Mouse (Mus musculus) lung, embryonic 14.5 days (tissue): Measurements from ENCODE around the gene 1700018B08Rik. TPM values are rescaled to one million over a fixed set of nuclear protein-coding genes. Genes with fewer than 3 reads are reported as not detected.

Source experiments
- ATAC-seq: fragments of 200-750 bp; cut with Nextera tagmentation; 2 replicates; pipeline ENCODE4 v1.8.0; 2017; ENCODE audit warnings: mild to moderate bottlenecking, moderate TSS enrichment, moderate library complexity; ENCODE audit not compliant: insufficient read depth
- DNase-seq: peaks from one replicate; pipeline ENCODE4 v3.0.0-alpha.2; 2015
- H3K27ac ChIP-seq: fragments of 300-500 bp; sonication (generic); 2 replicates; pipeline ENCODE4 v1.5.1; 2014; ENCODE audit warnings: low read depth, mild to moderate bottlenecking, moderate library complexity
- H3K27me3 ChIP-seq: fragments of 300-500 bp; sonication (generic); 2 replicates; pipeline ENCODE4 v1.6.1; 2014; ENCODE audit warnings: low read length, control low read depth; ENCODE audit not compliant: insufficient read depth
- H3K36me3 ChIP-seq: fragments of 300-500 bp; sonication (generic); 2 replicates; pipeline ENCODE4 v1.6.1; 2014; ENCODE audit warnings: control low read depth; ENCODE audit not compliant: insufficient read depth
- H3K4me1 ChIP-seq: fragments of 300-500 bp; sonication (generic); 2 replicates; pipeline ENCODE4 v1.6.1; 2014; ENCODE audit warnings: antibody characterized with exemption, control low read depth; ENCODE audit not compliant: insufficient read depth
- H3K4me2 ChIP-seq: fragments of 300-500 bp; sonication (generic); 2 replicates; pipeline ENCODE4 v1.6.1; 2014; ENCODE audit warnings: mild to moderate bottlenecking
- H3K4me3 ChIP-seq: fragments of 300-500 bp; sonication (generic); 2 replicates; pipeline ENCODE4 v1.5.1; 2014; ENCODE audit warnings: low read depth, low read length
- H3K9ac ChIP-seq: fragments of 300-500 bp; sonication (generic); 2 replicates; pipeline ENCODE4 v1.6.1; 2014
- H3K9me3 ChIP-seq: fragments of 300-500 bp; sonication (generic); 2 replicates; pipeline ENCODE4 v1.6.1; 2016; ENCODE audit warnings: low read depth, low read length, control low read depth
- CTCF ChIP-seq: IDR thresholded peaks from 2 replicates; pipeline ENCODE4 v1.5.1; 2016; ENCODE audit warnings: antibody characterized with exemption, low read depth
- WGBS: fragments of 180-500 bp; shearing (Covaris S2); extraction: QIAGEN DNeasy Blood & Tissue Kit; methylation state at CpG from one replicate; pipeline ENCODE4 v1.1.7; 2014; 5-methylcytosine and 5-hydroxymethylcytosine counted together
- polyA plus RNA-seq: library from polyadenylated mRNA; unstranded; fragments of >200 nt; fragmentation: Nextera tagmentation; extraction: Ambion mirVana; gene quantifications from 2 replicates; pipeline ENCODE4 v1.2.1, GENCODE M21; 2014

1700018B08Rik gene
- polyA plus RNA-seq: not detected in 2 replicates

DNA sequence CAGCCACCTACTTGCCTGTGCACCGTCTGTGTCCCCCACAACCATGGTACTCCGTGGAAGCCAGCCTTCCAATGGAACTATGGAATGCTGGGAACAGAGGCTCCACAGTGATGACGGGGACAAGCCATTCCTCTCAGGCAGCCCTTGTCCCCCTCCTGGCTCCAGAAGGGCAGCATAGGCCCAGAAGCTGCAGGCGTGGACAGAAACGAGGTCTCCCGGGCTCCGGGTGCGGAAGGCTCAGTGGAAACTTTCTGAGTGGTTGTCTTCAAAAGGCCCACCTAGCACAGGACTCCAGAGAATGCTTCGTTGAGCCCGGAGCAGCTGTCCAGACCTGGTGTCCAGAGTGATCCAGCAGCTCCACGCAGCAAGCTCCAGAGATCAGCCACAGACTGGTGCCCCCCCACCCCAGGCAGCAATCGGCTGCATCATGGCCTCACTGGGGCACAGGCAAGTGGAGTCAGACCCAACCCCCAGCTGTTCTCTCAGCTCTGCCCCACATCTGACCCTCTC is at the start of gene 1700018B08Rik:
Gene 1700018B08Rik, minus strand, starts transcription at position 45 of the 510 bp plus-strand sequence.
- no peak for TF ChIP-seq CTCF
- Histone ChIP-seq H3K27ac (no peak within 1 kb of the TSS), H3K4me2 (no peak within 1 kb of the TSS), H3K36me3 (0 out of 2 replicates have a peak, but pooled peaks cover 6% of the 10 kb centered on the region), H3K27me3 (no peaks in the 10 kb centered on the region), H3K4me1 (no peaks in the 10 kb centered on the region), H3K4me3 (no peak within 1 kb of the TSS), H3K9me3 (no peaks in the 10 kb centered on the region), H3K9ac (no peak within 1 kb of the TSS)
- ATAC-seq (no peak), DNase-seq (no peak)
- 83% methylated on average over 12 of the region's 12 CpGs for WGBS

- Histone ChIP-seq H3K4me1 (peaks cover 5% of the 10 kb centered on the region; the same call in 1 of the 2 replicates), H3K36me3 (peaks cover 36% of the 10 kb centered on the region), H3K4me2 (no peak overlapping the region), H3K27me3 (no peaks in the 10 kb centered on the region), H3K9ac (no peak overlapping the region), H3K27ac (no peak overlapping the region), H3K9me3 (no peaks in the 10 kb centered on the region), H3K4me3 (no peak overlapping the region)
- TF ChIP-seq CTCF: no peak
- 96% methylated on average over 5 of the region's 5 CpGs for WGBS
- ATAC-seq (no peak), DNase-seq (no peak)
Measured at GRCm38 (mm10) chr8:121593293-121593692, 49.2 kb upstream of the 1700018B08Rik start.

- DNase-seq (peak; percentile 66), ATAC-seq (peak; percentile 18)
- peaks cover 22% of the 10 kb centered on the region; the same call in 1 of the 2 replicates for H3K36me3 ChIP-seq
- peak overlapping the region; percentile 87 for H3K4me3 ChIP-seq
- 13% methylated on average over 20 of the region's 20 CpGs for WGBS
- H3K9me3 ChIP-seq: no peaks in the 10 kb centered on the region
- H3K27me3 ChIP-seq: no peaks in the 10 kb centered on the region
- H3K27ac ChIP-seq: peak overlapping the region; percentile 70
- peak overlapping the region; percentile 81 for H3K9ac ChIP-seq
- peaks cover 5% of the 10 kb centered on the region; the same call in 1 of the 2 replicates for H3K4me1 ChIP-seq
- peak; percentile 58 for TF ChIP-seq CTCF
- H3K4me2 ChIP-seq: peak overlapping the region; percentile 83
Measured at GRCm38 (mm10) chr8:121591178-121592066, 47.3 kb upstream of the 1700018B08Rik start.

DNA sequence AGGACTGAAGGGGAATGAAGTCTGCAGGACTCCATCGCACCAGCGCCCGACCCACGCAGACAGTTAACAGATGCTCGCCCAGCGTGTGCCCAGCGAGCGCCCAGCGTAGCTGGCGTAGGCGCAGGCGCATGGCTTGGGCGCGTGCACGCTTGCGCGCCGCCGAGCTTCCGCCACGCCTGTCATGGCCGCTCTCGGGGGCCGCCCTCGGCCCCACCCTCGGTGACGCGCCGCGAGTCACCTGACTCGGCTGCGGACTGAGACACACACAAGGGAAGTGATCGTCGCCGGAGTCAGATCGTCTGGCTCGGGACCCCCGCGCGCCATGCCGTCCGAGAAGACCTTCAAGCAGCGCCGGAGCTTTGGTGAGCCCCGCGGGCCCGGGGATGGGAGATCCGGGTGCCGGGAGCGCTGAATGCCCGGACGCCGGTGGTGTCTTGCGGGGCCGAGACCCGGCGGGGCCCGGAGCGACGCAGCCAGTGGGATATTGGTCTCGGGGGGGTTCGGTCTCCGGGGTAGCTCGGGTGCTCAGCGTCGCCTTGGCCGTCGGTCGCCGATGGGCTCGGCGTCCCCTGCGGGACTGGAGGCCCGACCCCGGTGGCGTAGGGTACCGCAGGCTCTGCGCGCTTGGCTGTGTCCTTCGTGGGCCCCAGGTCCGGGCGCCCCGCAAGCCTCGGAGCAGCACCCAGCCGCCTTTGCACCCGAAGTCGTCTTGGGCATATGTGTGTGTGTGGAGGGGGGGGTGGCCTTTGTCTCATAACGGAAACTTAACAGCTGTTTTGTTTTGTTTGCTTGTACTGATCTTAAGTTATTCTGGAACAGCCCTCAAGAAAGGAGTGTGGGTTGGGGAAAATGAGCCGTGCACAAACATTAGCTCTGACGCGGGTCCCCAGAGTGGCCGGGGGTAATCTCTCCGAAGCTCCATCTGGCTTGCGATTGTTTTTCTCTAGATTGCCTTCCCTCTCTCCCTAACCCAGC is 46.4 kb upstream of the 1700018B08Rik start, which contains the start of gene Map1lc3b:
Gene Map1lc3b, plus strand, starts transcription at position 159 of the 975 bp plus-strand sequence.
- under 1% methylated on average over 91 of the region's 94 CpGs for WGBS
- Histone ChIP-seq H3K4me3 (peak within 1 kb of the TSS; percentile 87), H3K9ac (peak within 1 kb of the TSS; percentile 81), H3K27me3 (no peaks in the 10 kb centered on the region), H3K36me3 (peaks cover 13% of the 10 kb centered on the region; the same call in 1 of the 2 replicates), H3K4me2 (peak within 1 kb of the TSS; percentile 83), H3K9me3 (no peaks in the 10 kb centered on the region), H3K27ac (peak within 1 kb of the TSS; percentile 70), H3K4me1 (peaks cover 5% of the 10 kb centered on the region; the same call in 1 of the 2 replicates)
- no peak for TF ChIP-seq CTCF
- DNase-seq (peak; percentile 98), ATAC-seq (peak; percentile 85)

- Histone ChIP-seq H3K4me1 (peaks cover 5% of the 10 kb centered on the region; the same call in 1 of the 2 replicates), H3K36me3 (peaks cover 2% of the 10 kb centered on the region; the same call in 1 of the 2 replicates), H3K9ac (no peak overlapping the region), H3K4me2 (peak overlapping the region; percentile 83), H3K27ac (no peak overlapping the region), H3K9me3 (no peaks in the 10 kb centered on the region), H3K4me3 (no peak overlapping the region), H3K27me3 (no peaks in the 10 kb centered on the region)
- no peak for TF ChIP-seq CTCF
- no peak for DNase-seq
- 33% methylated on average over 2 of the region's 2 CpGs for WGBS
- ATAC-seq: no peak
Measured at GRCm38 (mm10) chr8:121589205-121589726, 45.1 kb upstream of the 1700018B08Rik start.

DNA sequence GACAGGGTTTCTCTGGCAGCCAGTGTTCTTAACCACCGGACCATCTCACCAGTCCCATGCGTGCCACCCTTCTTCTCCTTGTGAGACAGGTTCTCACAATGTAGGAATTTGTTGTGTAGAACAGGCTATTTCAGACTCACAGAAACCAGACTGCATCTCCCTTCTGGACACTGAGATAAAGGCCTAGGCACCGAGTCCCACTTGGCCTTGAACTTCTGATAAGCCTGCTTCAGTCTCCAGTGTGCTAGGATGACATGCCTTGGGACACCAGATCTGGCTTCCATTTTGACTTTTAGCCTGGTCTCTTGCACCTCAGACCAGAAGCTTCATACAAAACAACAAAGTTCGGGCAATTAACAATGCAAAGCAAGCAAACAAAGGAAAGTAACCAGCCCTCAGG is 44.6 kb upstream of the 1700018B08Rik start:
- no peak overlapping the region for H3K4me3 ChIP-seq
- TF ChIP-seq CTCF: no peak
- no peak overlapping the region for H3K9ac ChIP-seq
- no peak overlapping the region for H3K27ac ChIP-seq
- no peaks in the 10 kb centered on the region for H3K27me3 ChIP-seq
- no peaks in the 10 kb centered on the region for H3K9me3 ChIP-seq
- 73% methylated on average over 4 of the region's 4 CpGs for WGBS
- DNase-seq: no peak
- H3K4me2 ChIP-seq: no peak overlapping the region
- H3K4me1 ChIP-seq: peaks cover 5% of the 10 kb centered on the region; the same call in 1 of the 2 replicates
- no peak for ATAC-seq
- no peaks in the 10 kb centered on the region for H3K36me3 ChIP-seq
